Mouse (Mus musculus): ENCODE measurements at regions not wholly inside any gene's neighbourhood (a gene's known extent, or its start where the extent isn't known, plus 50 kb on each side); places are given as distances from the start of the nearest gene placed in this dataset.

DNA sequence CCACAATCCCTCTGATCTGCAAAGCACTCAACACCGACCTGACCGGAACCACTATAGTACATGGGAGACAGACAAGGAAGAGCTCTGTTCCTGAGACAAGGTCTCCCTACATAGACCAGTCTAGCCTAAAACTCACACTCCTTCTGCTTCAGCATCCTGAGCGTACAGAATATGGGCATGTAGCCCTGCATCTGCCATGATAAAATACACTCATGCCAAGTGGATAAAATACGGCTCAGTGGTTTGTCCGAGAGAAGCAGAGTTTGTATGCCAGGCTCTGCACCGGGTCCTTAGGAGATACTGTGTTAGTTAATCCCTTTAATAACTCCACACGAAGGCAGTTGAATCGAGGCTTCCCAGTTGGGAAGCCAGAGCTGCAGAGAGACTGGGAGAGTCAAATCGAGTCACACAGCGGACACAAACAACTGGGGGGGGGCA lies 50.4 kb upstream of the Ubash3b start:
- TF ChIP-seq EP300 (IDR thresholded peaks at IDR 0.05; ENCODE audit: low read depth) (no peak), CTCF (IDR thresholded peaks at IDR 0.05; ENCODE audit: low read depth) (no peak)
